Mouse (Mus musculus) kidney, adult 2 months (tissue): ENCODE measurements around the gene Odf3.

ENCODE experiments used
- CTCF ChIP-seq: fragments of 200-500 bp; conservative IDR thresholded peaks from 2 replicates; pipeline ENCODE4 v1.5.1; 2011; ENCODE audit warnings: low read depth, mild to moderate bottlenecking, control low read depth, low read length, moderate library complexity, mixed read lengths; ENCODE audit not compliant: insufficient read depth, insufficient read length
- POLR2A ChIP-seq: fragments of 200-500 bp; IDR thresholded peaks from one replicate; pipeline ENCODE4 v1.6.1; 2011; ENCODE audit warnings: low read depth, low read length, control low read depth

- TF ChIP-seq CTCF (no peak), POLR2A (no peak)
These were observed 12.4 kb upstream of the Odf3 start, which contains the start of gene Urah for GRCm38 (mm10) chr7:140834968-140835757.
